Mouse (Mus musculus) lung, adult 2 months (tissue): ENCODE measurements at regions not wholly inside any gene's neighbourhood (a gene's known extent, or its start where the extent isn't known, plus 50 kb on each side); places are given as distances from the start of the nearest gene placed in this dataset.

Experiments used
- DNase-seq: peaks from one replicate; pipeline ENCODE4 v3.0.0; 2022
- H3K4me1 ChIP-seq: fragments of 200-500 bp; 2 replicates; pipeline ENCODE4 v1.6.1; 2011; ENCODE audit warnings: low read length; ENCODE audit not compliant: control insufficient read depth, insufficient read depth
- H3K4me3 ChIP-seq: fragments of 200-500 bp; replicated peaks from 2 replicates; pipeline ENCODE3; 2011; ENCODE audit warnings: low read depth, mild to moderate bottlenecking, control low read depth, low read length; ENCODE audit errors: extremely low read depth
- CTCF ChIP-seq: fragments of 200-500 bp; IDR thresholded peaks from 2 replicates; pipeline ENCODE4 v1.5.1; 2011; ENCODE audit warnings: mild to moderate bottlenecking, low read length, control low read depth; ENCODE audit not compliant: insufficient read depth
- POLR2A ChIP-seq: fragments of 200-500 bp; IDR thresholded peaks from 2 replicates; pipeline ENCODE4 v1.6.1; 2011; ENCODE audit warnings: low read depth, mild to moderate bottlenecking, control low read depth, low read length, borderline replicate concordance; ENCODE audit errors: extremely low read depth
- WGBS: fragments of 180-500 bp; shearing (Covaris S2); methylation state at CpG from one replicate; pipeline ENCODE4 v1.1.7; 2018; 5-methylcytosine and 5-hydroxymethylcytosine counted together

- no peak for DNase-seq
- Histone ChIP-seq H3K4me1 (peaks cover 6% of the 10 kb centered on the region), H3K4me3 (no peak overlapping the region)
- TF ChIP-seq CTCF, result no peak
- no peak for TF ChIP-seq POLR2A
- WGBS, result 84% methylated on average over 4 of the region's 4 CpGs
Observed at GRCm38 (mm10) chr2:128325456-128325855, 199.6 kb downstream of the Bcl2l11 start.

GRCm38 (mm10) chr2:128330833-128331232, 205.0 kb downstream of the Bcl2l11 start:
- H3K4me3 ChIP-seq, result no peak overlapping the region
- no peak for DNase-seq
- no peaks in the 10 kb centered on the region for H3K4me1 ChIP-seq
- 88% methylated on average over 9 of the region's 9 CpGs for WGBS
- no peak for TF ChIP-seq CTCF
- no peak for TF ChIP-seq POLR2A

GRCm38 (mm10) chr2:128331275-128331674, 205.4 kb downstream of the Bcl2l11 start:
- H3K4me1 ChIP-seq, result no peaks in the 10 kb centered on the region
- 87% methylated on average over 10 of the region's 10 CpGs for WGBS
- H3K4me3 ChIP-seq, result no peak overlapping the region
- no peak for TF ChIP-seq CTCF
- TF ChIP-seq POLR2A, result no peak
- DNase-seq, result no peak

- no peak for DNase-seq
- TF ChIP-seq CTCF, result no peak
- no peak for TF ChIP-seq POLR2A
- 74% methylated on average over 8 of the region's 8 CpGs for WGBS
- H3K4me3 ChIP-seq, result no peak overlapping the region
- no peaks in the 10 kb centered on the region for H3K4me1 ChIP-seq
Observed at GRCm38 (mm10) chr2:128331681-128332080, 205.8 kb downstream of the Bcl2l11 start.

GRCm38 (mm10) chr2:128333401-128334142, 207.7 kb downstream of the Bcl2l11 start:
- 64% methylated on average over 10 of the region's 10 CpGs for WGBS
- TF ChIP-seq POLR2A (no peak), CTCF (no peak)
- no peak for DNase-seq
- Histone ChIP-seq H3K4me3 (no peak overlapping the region), H3K4me1 (0 out of 2 replicates have a peak, but pooled peaks cover 5% of the 10 kb centered on the region)

- no peak for TF ChIP-seq POLR2A
- no peak for TF ChIP-seq CTCF
- Histone ChIP-seq H3K4me3 (no peak overlapping the region), H3K4me1 (peaks cover 5% of the 10 kb centered on the region; the same call in 1 of the 2 replicates)
- no peak for DNase-seq
- 68% methylated on average over 2 of the region's 2 CpGs for WGBS
Observed at GRCm38 (mm10) chr2:128334143-128334470, 208.3 kb downstream of the Bcl2l11 start.

GRCm38 (mm10) chr2:128334757-128335500, 209.1 kb downstream of the Bcl2l11 start:
- 63% methylated on average over 7 of the region's 7 CpGs for WGBS
- DNase-seq, result no peak
- no peak overlapping the region for H3K4me3 ChIP-seq
- peaks cover 8% of the 10 kb centered on the region; the same call in 1 of the 2 replicates for H3K4me1 ChIP-seq
- no peak for TF ChIP-seq CTCF
- TF ChIP-seq POLR2A, result no peak

GRCm38 (mm10) chr2:128337192-128337591, 211.4 kb downstream of the Bcl2l11 start:
- peaks cover 15% of the 10 kb centered on the region for H3K4me1 ChIP-seq
- no peak for DNase-seq
- no peak overlapping the region for H3K4me3 ChIP-seq
- TF ChIP-seq POLR2A, result no peak

- no peak for DNase-seq
- 87% methylated on average over 5 of the region's 5 CpGs for WGBS
- TF ChIP-seq POLR2A, result no peak
- no peak for TF ChIP-seq CTCF
- Histone ChIP-seq H3K4me3 (no peak overlapping the region), H3K4me1 (peaks cover 15% of the 10 kb centered on the region)
Observed at GRCm38 (mm10) chr2:128337791-128338190, 212.0 kb downstream of the Bcl2l11 start.

GRCm38 (mm10) chr2:128338474-128338873, 212.6 kb downstream of the Bcl2l11 start:
- WGBS, result 47% methylated on average over 4 of the region's 4 CpGs
- H3K4me1 ChIP-seq, result peaks cover 15% of the 10 kb centered on the region
- no peak for TF ChIP-seq POLR2A
- DNase-seq, result no peak
- H3K4me3 ChIP-seq, result no peak overlapping the region
